Mouse (Mus musculus) megakaryocyte, embryonic 14.5 days (primary cell): ENCODE measurements around the gene Cracr2b. TPM values are rescaled to one million over a fixed set of nuclear protein-coding genes. Genes with fewer than 3 reads are reported as not detected.
A peak's percentile ranks its signal among the peaks of the same experiment; 100 is the strongest.

Experiments used
- H3K27me3 ChIP-seq: replicated peaks from 2 replicates; pipeline ENCODE3; 2012; ENCODE audit warnings: inconsistent platforms
- H3K36me3 ChIP-seq: replicated peaks from 2 replicates; pipeline ENCODE3; 2012; ENCODE audit warnings: low read length, inconsistent platforms, mixed read lengths
- H3K4me1 ChIP-seq: 2 replicates; pipeline ENCODE4 v1.6.1; 2012; ENCODE audit warnings: inconsistent platforms
- H3K4me3 ChIP-seq: replicated peaks from 2 replicates; pipeline ENCODE3; 2012; ENCODE audit warnings: moderate library complexity, mild to moderate bottlenecking, inconsistent platforms
- H3K9me3 ChIP-seq: 2 replicates; pipeline ENCODE4 v1.6.1; 2012; ENCODE audit warnings: inconsistent platforms
- FLI1 ChIP-seq: IDR thresholded peaks from 2 replicates; pipeline ENCODE4 v1.6.1; 2012; ENCODE audit warnings: low read length, inconsistent platforms, mixed read lengths
- GATA1 ChIP-seq: IDR thresholded peaks from 3 replicates; pipeline ENCODE4 v1.6.1; 2012; ENCODE audit warnings: mixed read lengths, low read length, inconsistent platforms, borderline replicate concordance
- polyA plus RNA-seq: library from polyadenylated mRNA; stranded (reverse); fragments of >175 nt; gene quantifications from 2 replicates; pipeline ENCODE4 v1.2.3, GENCODE M21; 2012; ENCODE audit warnings: low replicate concordance; ENCODE audit not compliant: insufficient read depth

Gene Cracr2b
- polyA plus RNA-seq, 1 experiment: 29.4 TPM

GRCm38 (mm10) chr7:141468522-141469211 lies 7.8 kb downstream of the Cracr2b start:
- Histone ChIP-seq H3K4me1 (peaks cover 92% of the 10 kb centered on the region), H3K27me3 (no peaks in the 10 kb centered on the region), H3K4me3 (peak overlapping the region; percentile 99), H3K36me3 (peaks cover 57% of the 10 kb centered on the region), H3K9me3 (no peaks in the 10 kb centered on the region)
- TF ChIP-seq FLI1: no peak

DNA sequence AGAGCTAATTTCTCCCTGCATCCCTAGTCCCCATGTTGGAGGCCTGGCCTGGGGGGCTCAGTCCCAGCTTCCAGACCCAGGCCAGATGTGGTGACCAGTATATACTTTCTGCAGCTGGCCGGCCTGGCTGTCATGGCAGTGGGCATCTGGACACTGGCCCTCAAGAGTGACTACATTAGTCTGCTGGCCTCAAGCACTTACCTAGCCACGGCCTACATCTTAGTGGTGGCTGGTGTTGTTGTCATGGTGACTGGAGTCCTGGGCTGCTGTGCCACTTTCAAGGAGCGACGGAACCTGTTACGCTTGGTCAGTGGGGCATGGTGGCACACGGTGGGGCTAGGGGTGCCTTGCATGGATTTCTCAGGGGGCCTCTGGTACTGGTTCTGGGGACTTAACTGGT lies 8.5 kb downstream of the Cracr2b start:
- TF ChIP-seq FLI1 (no peak), GATA1 (no peak)
- H3K36me3 ChIP-seq: peaks cover 50% of the 10 kb centered on the region
- H3K27me3 ChIP-seq: no peaks in the 10 kb centered on the region
- H3K4me3 ChIP-seq: peak overlapping the region; percentile 99
- no peaks in the 10 kb centered on the region for H3K9me3 ChIP-seq
- peaks cover 92% of the 10 kb centered on the region for H3K4me1 ChIP-seq

DNA sequence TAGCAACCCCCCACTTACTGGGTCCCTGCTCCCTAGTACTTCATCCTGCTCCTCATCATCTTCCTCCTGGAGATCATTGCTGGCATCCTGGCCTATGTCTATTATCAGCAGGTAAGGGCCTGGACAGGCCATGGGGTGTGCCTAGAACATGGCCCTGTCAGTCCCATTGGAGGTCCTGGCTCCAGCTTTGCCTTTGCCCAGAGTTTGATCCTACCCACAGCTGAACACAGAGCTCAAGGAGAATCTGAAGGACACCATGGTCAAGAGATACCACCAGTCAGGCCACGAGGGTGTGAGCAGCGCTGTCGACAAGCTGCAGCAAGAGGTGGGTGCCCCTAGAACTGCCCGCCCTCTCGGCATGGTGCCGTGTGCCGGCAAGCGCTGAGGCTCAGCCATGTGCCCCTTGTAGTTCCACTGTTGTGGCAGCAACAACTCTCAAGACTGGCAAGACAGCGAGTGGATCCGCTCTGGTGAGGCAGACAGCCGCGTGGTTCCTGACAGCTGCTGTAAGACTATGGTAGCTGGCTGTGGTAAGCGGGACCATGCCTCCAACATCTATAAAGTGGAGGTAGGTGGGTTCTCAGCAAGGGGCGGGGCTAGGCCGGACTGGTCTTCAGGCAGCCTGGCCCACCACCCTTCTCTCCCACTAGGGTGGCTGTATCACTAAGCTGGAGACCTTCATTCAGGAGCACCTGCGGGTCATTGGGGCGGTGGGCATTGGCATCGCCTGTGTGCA lies 9.2 kb downstream of the Cracr2b start:
- H3K36me3 ChIP-seq: peaks cover 45% of the 10 kb centered on the region
- TF ChIP-seq GATA1: no peak
- TF ChIP-seq FLI1: no peak
- H3K4me1 ChIP-seq: peaks cover 85% of the 10 kb centered on the region
- H3K4me3 ChIP-seq: peak overlapping the region; percentile 99
- no peaks in the 10 kb centered on the region for H3K27me3 ChIP-seq
- H3K9me3 ChIP-seq: no peaks in the 10 kb centered on the region

DNA sequence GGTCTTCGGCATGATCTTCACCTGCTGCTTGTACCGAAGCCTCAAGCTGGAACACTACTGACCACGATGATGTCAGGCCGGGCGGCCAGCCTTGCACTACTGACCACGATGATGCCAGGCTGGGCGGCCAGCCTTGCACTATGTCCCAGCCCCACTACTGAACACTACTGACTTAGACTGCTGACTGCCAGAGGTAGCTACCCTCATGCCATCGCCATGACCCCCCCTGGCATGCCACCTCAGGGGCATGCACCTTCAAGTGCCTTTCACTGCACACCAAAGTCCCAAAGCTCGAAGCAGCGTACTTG lies 9.7 kb downstream of the Cracr2b start:
- peak overlapping the region; percentile 99 for H3K4me3 ChIP-seq
- peaks cover 82% of the 10 kb centered on the region for H3K4me1 ChIP-seq
- H3K9me3 ChIP-seq: no peaks in the 10 kb centered on the region
- H3K27me3 ChIP-seq: no peaks in the 10 kb centered on the region
- TF ChIP-seq GATA1 (no peak), FLI1 (no peak)
- peaks cover 44% of the 10 kb centered on the region for H3K36me3 ChIP-seq

DNA sequence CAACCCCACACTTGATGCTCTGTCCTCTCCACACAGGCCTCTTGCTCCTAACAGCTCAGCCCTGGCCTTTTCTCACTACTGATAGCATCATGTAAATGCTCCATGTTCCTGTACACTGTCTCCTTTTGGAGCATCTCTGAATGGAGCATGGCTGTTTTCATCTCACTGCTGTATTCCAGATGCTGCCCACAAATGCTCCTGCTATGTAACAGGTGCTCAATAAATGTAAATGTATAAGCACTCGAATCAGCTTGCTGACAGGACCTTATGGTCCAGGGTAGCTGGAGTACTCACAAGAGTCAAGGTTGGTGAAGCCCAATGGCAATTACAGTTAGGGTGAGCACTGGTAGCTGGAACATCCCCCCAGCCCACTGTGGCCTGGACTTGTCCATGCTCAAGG lies 10.3 kb downstream of the Cracr2b start:
- no peaks in the 10 kb centered on the region for H3K9me3 ChIP-seq
- no peaks in the 10 kb centered on the region for H3K27me3 ChIP-seq
- peaks cover 82% of the 10 kb centered on the region for H3K4me1 ChIP-seq
- TF ChIP-seq GATA1 (no peak), FLI1 (no peak)
- peaks cover 44% of the 10 kb centered on the region for H3K36me3 ChIP-seq
- peak overlapping the region; percentile 46 for H3K4me3 ChIP-seq

- no peak for TF ChIP-seq FLI1
- TF ChIP-seq GATA1: no peak
- H3K4me3 ChIP-seq: no peak overlapping the region
- H3K36me3 ChIP-seq: peaks cover 44% of the 10 kb centered on the region
- H3K9me3 ChIP-seq: no peaks in the 10 kb centered on the region
- H3K4me1 ChIP-seq: peaks cover 83% of the 10 kb centered on the region
- no peaks in the 10 kb centered on the region for H3K27me3 ChIP-seq
Measured at GRCm38 (mm10) chr7:141472226-141472625, 11.3 kb downstream of the Cracr2b start.

DNA sequence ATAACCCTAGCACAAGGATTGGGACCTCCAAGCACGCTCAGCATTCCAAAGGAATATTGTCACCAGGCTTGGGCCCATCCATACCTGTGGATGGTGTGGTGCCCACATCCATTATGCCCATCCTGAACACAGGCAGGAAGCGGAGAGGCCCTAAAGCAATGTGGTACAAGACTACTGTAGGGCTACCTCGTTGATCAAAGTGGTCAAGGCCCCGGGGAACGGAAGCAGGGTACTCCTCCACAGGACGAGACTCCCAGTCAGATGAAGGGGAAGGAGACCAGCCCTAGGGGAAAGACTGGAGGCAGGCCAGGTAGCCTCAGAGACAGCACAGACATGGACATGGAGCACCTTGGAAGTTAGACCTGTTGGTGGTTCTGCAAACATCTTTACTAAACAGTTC lies 11.9 kb downstream of the Cracr2b start:
- H3K36me3 ChIP-seq: peaks cover 44% of the 10 kb centered on the region
- H3K27me3 ChIP-seq: no peaks in the 10 kb centered on the region
- TF ChIP-seq GATA1 (no peak), FLI1 (no peak)
- H3K9me3 ChIP-seq: no peaks in the 10 kb centered on the region
- H3K4me1 ChIP-seq: peaks cover 87% of the 10 kb centered on the region
- H3K4me3 ChIP-seq: peak overlapping the region; percentile 59

GRCm38 (mm10) chr7:141474160-141474559 lies 13.3 kb downstream of the Cracr2b start:
- Histone ChIP-seq H3K4me3 (peak overlapping the region; percentile 97), H3K36me3 (peaks cover 44% of the 10 kb centered on the region), H3K9me3 (no peaks in the 10 kb centered on the region), H3K27me3 (no peaks in the 10 kb centered on the region), H3K4me1 (peaks cover 84% of the 10 kb centered on the region)
- TF ChIP-seq FLI1 (no peak), GATA1 (no peak)

- Histone ChIP-seq H3K4me1 (peaks cover 83% of the 10 kb centered on the region), H3K36me3 (peaks cover 41% of the 10 kb centered on the region), H3K27me3 (no peaks in the 10 kb centered on the region), H3K4me3 (peak within 1 kb of the TSS; percentile 97), H3K9me3 (no peaks in the 10 kb centered on the region)
- TF ChIP-seq FLI1 (no peak), GATA1 (no peak)
Measured at GRCm38 (mm10) chr7:141475011-141475804, 14.3 kb downstream of the Cracr2b start, which contains the start of the genes Polr2l and Tspan4. Gene Polr2l (minus strand): TSS chr7:141475132. Gene Tspan4 (plus strand): TSS chr7:141475240.

- H3K36me3 ChIP-seq: peaks cover 36% of the 10 kb centered on the region
- H3K9me3 ChIP-seq: no peaks in the 10 kb centered on the region
- H3K4me1 ChIP-seq: peaks cover 83% of the 10 kb centered on the region
- TF ChIP-seq FLI1 (no peak), GATA1 (no peak)
- H3K4me3 ChIP-seq: peak overlapping the region; percentile 97
- H3K27me3 ChIP-seq: no peaks in the 10 kb centered on the region
Measured at GRCm38 (mm10) chr7:141475805-141476158, 14.9 kb downstream of the Cracr2b start.
